Mouse (Mus musculus): Measurements from ENCODE around the gene Gpr108. TPM values are rescaled to one million over a fixed set of nuclear protein-coding genes. Genes with fewer than 3 reads are reported as not detected.
"Not testable (repeated sequence)": the region's sequence is repeated elsewhere in the genome, so short reads cannot be mapped to it uniquely, and the experiment has no call there.

Gpr108 gene
- 10 to 100 TPM; 29.1 to 35.0 (median 31.0) TPM for total RNA-seq (2022)

- peak; percentile 88 for DNase-seq (ENCODE audit: low spot score)
Observed at GRCm38 (mm10) chr17:57248201-57248699, at the start of gene Gpr108. Gpr108 (minus strand) TSS chr17:57248446.

- no peak for DNase-seq (ENCODE audit: low spot score)
Observed at GRCm38 (mm10) chr17:57297040-57297439, 48.8 kb upstream of the Gpr108 start.

GRCm38 (mm10) chr17:57295935-57296334, 47.7 kb upstream of the Gpr108 start:
- DNase-seq (ENCODE audit: low spot score) = no peak

- DNase-seq (ENCODE audit: low spot score) = no peak
Observed at GRCm38 (mm10) chr17:57292968-57293367, 44.7 kb upstream of the Gpr108 start.

- DNase-seq (ENCODE audit: low spot score) = no peak
Observed at GRCm38 (mm10) chr17:57292302-57292701, 44.1 kb upstream of the Gpr108 start.

- DNase-seq (ENCODE audit: low spot score) = no peak
Observed at GRCm38 (mm10) chr17:57290671-57291055, 42.4 kb upstream of the Gpr108 start.

GRCm38 (mm10) chr17:57290001-57290670, 41.9 kb upstream of the Gpr108 start:
- peak; percentile 38 for DNase-seq (ENCODE audit: low spot score)

GRCm38 (mm10) chr17:57289252-57289651, 41.0 kb upstream of the Gpr108 start:
- DNase-seq (ENCODE audit: low spot score) = no peak

GRCm38 (mm10) chr17:57286718-57287355, 38.6 kb upstream of the Gpr108 start:
- DNase-seq (ENCODE audit: low spot score) = no peak

- peak; percentile 67 for DNase-seq (ENCODE audit: low spot score)
Observed at GRCm38 (mm10) chr17:57285077-57285476, 36.8 kb upstream of the Gpr108 start.

- DNase-seq (ENCODE audit: low spot score) = no peak
Observed at GRCm38 (mm10) chr17:57283906-57284305, 35.7 kb upstream of the Gpr108 start.

GRCm38 (mm10) chr17:57280411-57280810, 32.2 kb upstream of the Gpr108 start:
- DNase-seq (ENCODE audit: low spot score) = no peak

GRCm38 (mm10) chr17:57279591-57280224, 31.5 kb upstream of the Gpr108 start:
- DNase-seq (ENCODE audit: low spot score) = no peak

- DNase-seq (ENCODE audit: low spot score) = no peak
Observed at GRCm38 (mm10) chr17:57278943-57279590, 30.8 kb upstream of the Gpr108 start, which contains the start of gene Vav1. Vav1 (plus strand) TSS chr17:57279100.

GRCm38 (mm10) chr17:57278537-57278936, 30.3 kb upstream of the Gpr108 start:
- DNase-seq (ENCODE audit: low spot score) = no peak

- not testable (repeated sequence) for DNase-seq (ENCODE audit: low spot score)
Observed at GRCm38 (mm10) chr17:57277598-57278261, 29.5 kb upstream of the Gpr108 start.

GRCm38 (mm10) chr17:57276634-57277121, 28.4 kb upstream of the Gpr108 start:
- peak; percentile 85 for DNase-seq (ENCODE audit: low spot score)

GRCm38 (mm10) chr17:57275997-57276351, 27.7 kb upstream of the Gpr108 start:
- peak; percentile 51 for DNase-seq (ENCODE audit: low spot score)

- peak; percentile 90 for DNase-seq (ENCODE audit: low spot score)
Observed at GRCm38 (mm10) chr17:57275111-57275996, 27.1 kb upstream of the Gpr108 start.

- no peak for DNase-seq (ENCODE audit: low spot score)
Observed at GRCm38 (mm10) chr17:57274686-57275085, 26.4 kb upstream of the Gpr108 start.

Measured in heart, adult 8-10 months (tissue).